Mouse (Mus musculus): ENCODE data around the gene Dhx8. TPM values are rescaled to one million over a fixed set of nuclear protein-coding genes. Genes with fewer than 3 reads are reported as not detected.

The Dhx8 gene
- polyA plus RNA-seq, 2 experiments: 27.0 to 29.2 TPM

GRCm38 (mm10) chr11:101797355-101797754 is 64.6 kb downstream of the Dhx8 start:
- DNase-seq (ENCODE audit: low spot score) (no peak), ATAC-seq (ENCODE audit: low FRiP score, low read depth) (no peak)
- Histone ChIP-seq H3K36me3 (ENCODE audit: control insufficient read depth, insufficient read depth, low read length) (no peaks in the 10 kb centered on the region), H3K9ac (ENCODE audit: low read depth, low read length, severe bottlenecking) (no peak overlapping the region), H3K4me1 (ENCODE audit: control insufficient read depth, insufficient read depth, low read length) (peaks cover 3% of the 10 kb centered on the region; the same call in 1 of the 2 replicates), H3K9me3 (ENCODE audit: control insufficient read depth, low read length) (no peaks in the 10 kb centered on the region), H3K4me2 (replicated peaks; ENCODE audit: low read depth, low read length, severe bottlenecking) (no peak overlapping the region), H3K27me3 (ENCODE audit: control insufficient read depth, insufficient read depth, low read length) (no peaks in the 10 kb centered on the region), H3K4me3 (replicated peaks; ENCODE audit: low read length) (no peak overlapping the region), H3K27ac (replicated peaks; ENCODE audit: low read depth, low read length) (no peak overlapping the region)
- WGBS: 77% methylated on average over 2 of the region's 2 CpGs
- no peak for TF ChIP-seq POLR2A (IDR thresholded peaks at IDR 0.05; ENCODE audit: borderline replicate concordance, extremely low read depth, insufficient read depth, insufficient read length)

- no peaks in the 10 kb centered on the region for H3K9me3 ChIP-seq (ENCODE audit: control insufficient read depth, low read length)
- no peak overlapping the region for H3K9ac ChIP-seq (ENCODE audit: low read depth, low read length, severe bottlenecking)
- TF ChIP-seq POLR2A (IDR thresholded peaks at IDR 0.05; ENCODE audit: borderline replicate concordance, extremely low read depth, insufficient read depth, insufficient read length): no peak
- no peak overlapping the region for H3K4me2 ChIP-seq (replicated peaks; ENCODE audit: low read depth, low read length, severe bottlenecking)
- WGBS: 28% methylated on average over 8 of the region's 8 CpGs
- H3K27ac ChIP-seq (replicated peaks; ENCODE audit: low read depth, low read length): no peak overlapping the region
- H3K36me3 ChIP-seq (ENCODE audit: control insufficient read depth, insufficient read depth, low read length): no peaks in the 10 kb centered on the region
- H3K4me1 ChIP-seq (ENCODE audit: control insufficient read depth, insufficient read depth, low read length): peaks cover 3% of the 10 kb centered on the region; the same call in 1 of the 2 replicates
- no peak for ATAC-seq (ENCODE audit: low FRiP score, low read depth)
- peak; percentile 45 for DNase-seq (ENCODE audit: low spot score)
- H3K27me3 ChIP-seq (ENCODE audit: control insufficient read depth, insufficient read depth, low read length): no peaks in the 10 kb centered on the region
- H3K4me3 ChIP-seq (replicated peaks; ENCODE audit: low read length): no peak overlapping the region
These were observed 65.4 kb downstream of the Dhx8 start for GRCm38 (mm10) chr11:101798083-101798482.

GRCm38 (mm10) chr11:101801386-101801785 is 68.7 kb downstream of the Dhx8 start:
- no peak overlapping the region for H3K4me3 ChIP-seq (replicated peaks; ENCODE audit: low read length)
- no peaks in the 10 kb centered on the region for H3K9me3 ChIP-seq (ENCODE audit: control insufficient read depth, low read length)
- no peak overlapping the region for H3K27ac ChIP-seq (replicated peaks; ENCODE audit: low read depth, low read length)
- peak; percentile 39 for DNase-seq (ENCODE audit: low spot score)
- peaks cover 3% of the 10 kb centered on the region; the same call in 1 of the 2 replicates for H3K4me1 ChIP-seq (ENCODE audit: control insufficient read depth, insufficient read depth, low read length)
- ATAC-seq (ENCODE audit: low FRiP score, low read depth): no peak
- no peak overlapping the region for H3K9ac ChIP-seq (ENCODE audit: low read depth, low read length, severe bottlenecking)
- H3K36me3 ChIP-seq (ENCODE audit: control insufficient read depth, insufficient read depth, low read length): no peaks in the 10 kb centered on the region
- no peak overlapping the region for H3K4me2 ChIP-seq (replicated peaks; ENCODE audit: low read depth, low read length, severe bottlenecking)
- no peaks in the 10 kb centered on the region for H3K27me3 ChIP-seq (ENCODE audit: control insufficient read depth, insufficient read depth, low read length)
- no peak for TF ChIP-seq POLR2A (IDR thresholded peaks at IDR 0.05; ENCODE audit: borderline replicate concordance, extremely low read depth, insufficient read depth, insufficient read length)
- 2% methylated on average over 5 of the region's 5 CpGs for WGBS

- Histone ChIP-seq H3K9me3 (ENCODE audit: control insufficient read depth, low read length) (no peaks in the 10 kb centered on the region), H3K4me1 (ENCODE audit: control insufficient read depth, insufficient read depth, low read length) (peaks cover 6% of the 10 kb centered on the region; the same call in 1 of the 2 replicates), H3K36me3 (ENCODE audit: control insufficient read depth, insufficient read depth, low read length) (no peaks in the 10 kb centered on the region), H3K27me3 (ENCODE audit: control insufficient read depth, insufficient read depth, low read length) (no peaks in the 10 kb centered on the region), H3K4me2 (replicated peaks; ENCODE audit: low read depth, low read length, severe bottlenecking) (no peak overlapping the region), H3K4me3 (replicated peaks; ENCODE audit: low read length) (no peak overlapping the region), H3K27ac (replicated peaks; ENCODE audit: low read depth, low read length) (no peak overlapping the region), H3K9ac (ENCODE audit: low read depth, low read length, severe bottlenecking) (no peak overlapping the region)
- WGBS: 90% methylated on average over 8 of the region's 8 CpGs
- no peak for TF ChIP-seq POLR2A (IDR thresholded peaks at IDR 0.05; ENCODE audit: borderline replicate concordance, extremely low read depth, insufficient read depth, insufficient read length)
- ATAC-seq (ENCODE audit: low FRiP score, low read depth) (no peak), DNase-seq (ENCODE audit: low spot score) (no peak)
These were observed 72.5 kb downstream of the Dhx8 start for GRCm38 (mm10) chr11:101805113-101805704.

- DNase-seq (ENCODE audit: low spot score) (no peak), ATAC-seq (ENCODE audit: low FRiP score, low read depth) (no peak)
- 59% methylated on average over 12 of the region's 12 CpGs for WGBS
- no peak overlapping the region for H3K4me3 ChIP-seq (replicated peaks; ENCODE audit: low read length)
- H3K9me3 ChIP-seq (ENCODE audit: control insufficient read depth, low read length): no peaks in the 10 kb centered on the region
- no peak overlapping the region for H3K4me2 ChIP-seq (replicated peaks; ENCODE audit: low read depth, low read length, severe bottlenecking)
- H3K36me3 ChIP-seq (ENCODE audit: control insufficient read depth, insufficient read depth, low read length): no peaks in the 10 kb centered on the region
- H3K27me3 ChIP-seq (ENCODE audit: control insufficient read depth, insufficient read depth, low read length): no peaks in the 10 kb centered on the region
- no peak for TF ChIP-seq POLR2A (IDR thresholded peaks at IDR 0.05; ENCODE audit: borderline replicate concordance, extremely low read depth, insufficient read depth, insufficient read length)
- no peak overlapping the region for H3K9ac ChIP-seq (ENCODE audit: low read depth, low read length, severe bottlenecking)
- H3K4me1 ChIP-seq (ENCODE audit: control insufficient read depth, insufficient read depth, low read length): peaks cover 3% of the 10 kb centered on the region; the same call in 1 of the 2 replicates
- no peak overlapping the region for H3K27ac ChIP-seq (replicated peaks; ENCODE audit: low read depth, low read length)
These were observed 74.0 kb downstream of the Dhx8 start for GRCm38 (mm10) chr11:101806741-101807140.
